Mouse (Mus musculus) myocyte (in vitro differentiated cells): ENCODE measurements around the gene Ndufb6. TPM values are rescaled to one million over a fixed set of nuclear protein-coding genes. Genes with fewer than 3 reads are reported as not detected.
A peak's percentile ranks its signal among the peaks of the same experiment; 100 is the strongest.

Source experiments
- H3K27me3 ChIP-seq: one replicate; pipeline ENCODE4 v1.6.1; 2011; ENCODE audit not compliant: control insufficient read depth, insufficient read depth, insufficient read length
- H3K36me3 ChIP-seq: one replicate; pipeline ENCODE4 v1.6.1; 2011; ENCODE audit not compliant: control insufficient read depth, insufficient read depth
- H3K4me2 ChIP-seq: one replicate; pipeline ENCODE4 v1.6.1; 2011; ENCODE audit warnings: low read depth, control low read depth
- H3K4me3 ChIP-seq: one replicate; pipeline ENCODE4 v1.5.1; 2011; ENCODE audit warnings: mild to moderate bottlenecking, control low read depth, moderate library complexity
- H3K79me2 ChIP-seq: one replicate; pipeline ENCODE4 v1.6.1; 2011; ENCODE audit not compliant: control insufficient read depth, insufficient read depth
- H3ac ChIP-seq: one replicate; pipeline ENCODE4 v1.6.1; 2011; ENCODE audit not compliant: control insufficient read depth, insufficient read length
- CEBPB ChIP-seq: IDR thresholded peaks from 2 replicates; pipeline ENCODE4 v1.6.1; 2011; ENCODE audit warnings: mild to moderate bottlenecking, moderate library complexity; ENCODE audit not compliant: poor library complexity, insufficient read depth, severe bottlenecking
- E2F4 ChIP-seq: IDR thresholded peaks from one replicate; pipeline ENCODE4 v1.6.1; 2011; ENCODE audit warnings: mild to moderate bottlenecking, control low read depth, moderate library complexity; ENCODE audit not compliant: insufficient read depth
- MAX ChIP-seq: IDR thresholded peaks from one replicate; pipeline ENCODE4 v1.6.1; 2011; ENCODE audit warnings: low read depth, mild to moderate bottlenecking, control low read depth
- MYOD1 ChIP-seq, 3 experiments: IDR thresholded peaks; one replicate each; pipeline ENCODE4 v1.6.1; 2011; ENCODE audit warnings: control low read depth in 2 of 3, low read depth in 2 of 3, mild to moderate bottlenecking in 2 of 3, moderate library complexity in 1 of 3; ENCODE audit not compliant: insufficient read length in 2 of 3, control insufficient read depth in 1 of 3
- MYOG ChIP-seq, 3 experiments: IDR thresholded peaks; one replicate each; pipeline ENCODE4 v1.6.1; 2011; ENCODE audit warnings: control low read depth in 2 of 3, low read depth in 2 of 3, mild to moderate bottlenecking in 2 of 3; ENCODE audit not compliant: insufficient read length in 2 of 3, control insufficient read depth in 1 of 3, insufficient read depth in 1 of 3
- POLR2A ChIP-seq: IDR thresholded peaks from one replicate; pipeline ENCODE4 v1.6.1; 2011; ENCODE audit warnings: low read depth, mild to moderate bottlenecking, control low read depth, moderate library complexity; ENCODE audit not compliant: insufficient read length
- POLR2AphosphoS2 ChIP-seq: IDR thresholded peaks from one replicate; pipeline ENCODE4 v1.6.1; 2011; ENCODE audit warnings: low read depth, control low read depth; ENCODE audit not compliant: insufficient read length
- REST ChIP-seq: IDR thresholded peaks from one replicate; pipeline ENCODE4 v1.6.1; 2011; ENCODE audit warnings: mild to moderate bottlenecking, control low read depth, moderate library complexity; ENCODE audit not compliant: insufficient read depth, insufficient read length
- SRF ChIP-seq: IDR thresholded peaks from one replicate; pipeline ENCODE4 v1.6.1; 2011; ENCODE audit warnings: low read depth; ENCODE audit not compliant: control insufficient read depth, insufficient read length
- TCF12 ChIP-seq: IDR thresholded peaks from one replicate; pipeline ENCODE4 v1.6.1; 2011; ENCODE audit warnings: mild to moderate bottlenecking, control low read depth; ENCODE audit not compliant: poor library complexity, insufficient read depth, severe bottlenecking
- TCF3 ChIP-seq: IDR thresholded peaks from one replicate; pipeline ENCODE4 v1.6.1; 2011; ENCODE audit warnings: low read depth, control low read depth; ENCODE audit not compliant: insufficient read length
- USF1 ChIP-seq: IDR thresholded peaks from one replicate; pipeline ENCODE4 v1.6.1; 2011; ENCODE audit warnings: low read depth, mild to moderate bottlenecking, control low read depth, moderate library complexity
- polyA plus RNA-seq: library from polyadenylated mRNA; unstranded; fragments of >200 nt; fragmentation: generic; extraction: Trizol; gene quantifications from one replicate; pipeline ENCODE4 v1.2.1, GENCODE M21; 2012; ENCODE audit warnings: missing spikeins

Gene Ndufb6
- 309 TPM for polyA plus RNA-seq

DNA sequence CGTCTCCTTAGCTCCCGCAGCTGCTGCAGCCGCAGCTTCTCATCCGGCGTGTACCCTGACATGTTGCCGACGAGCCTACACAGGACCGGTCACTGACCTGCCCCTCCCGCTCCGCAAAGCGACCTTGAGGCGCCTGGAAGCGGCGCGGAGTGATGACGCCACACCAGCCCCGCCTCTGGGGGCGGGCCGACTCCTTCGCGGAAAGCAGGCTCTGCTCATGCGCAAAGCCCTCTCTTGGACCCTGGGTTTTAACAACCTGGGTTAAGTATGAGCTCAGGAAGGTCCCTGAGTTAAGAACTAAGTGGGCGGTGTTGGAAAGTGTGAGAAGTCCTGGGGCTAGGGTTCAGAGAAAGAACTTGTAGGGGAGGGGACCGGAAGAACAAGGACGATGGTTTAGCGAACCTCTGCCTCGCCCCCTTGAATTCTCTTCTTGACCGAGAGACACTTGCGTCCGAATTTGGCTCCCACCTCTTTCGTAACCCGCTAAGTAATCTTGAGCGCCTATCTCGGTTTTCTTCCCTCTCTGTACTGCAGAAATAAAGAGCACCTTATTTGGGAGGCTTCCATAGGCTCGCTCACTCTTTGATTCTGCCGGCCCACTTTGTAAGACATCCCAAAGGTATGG, at the start of gene Ndufb6:
Gene Ndufb6, minus strand, starts transcription at position 146 of the 625 bp plus-strand sequence.
- H3K27me3 ChIP-seq: no peaks in the 10 kb centered on the region
- H3K79me2 ChIP-seq: peaks cover 39% of the 10 kb centered on the region
- H3K4me3 ChIP-seq: peak within 1 kb of the TSS; percentile 86
- peak within 1 kb of the TSS; percentile 41 for H3ac ChIP-seq
- TF ChIP-seq POLR2AphosphoS2 (peak; percentile 97), MYOD1 (IDR thresholded peaks at IDR 0.05; ENCODE audit: control insufficient read depth in 1 of 3, insufficient read length in 2 of 3, low read depth in 2 of 3) (peak in 2 of 3 experiments; percentile 16 to 39), POLR2A (peak; percentile 96), MYOG (IDR thresholded peaks at IDR 0.05; ENCODE audit: control insufficient read depth in 1 of 3, insufficient read depth in 1 of 3, insufficient read length in 2 of 3, low read depth in 2 of 3) (peak in 2 of 3 experiments; percentile 28 to 34), MAX (no peak), E2F4 (peak; percentile 28), CEBPB (no peak), REST (no peak), SRF (peak; percentile 83)
- peak within 1 kb of the TSS; percentile 88 for H3K4me2 ChIP-seq
- peaks cover 13% of the 10 kb centered on the region for H3K36me3 ChIP-seq

DNA sequence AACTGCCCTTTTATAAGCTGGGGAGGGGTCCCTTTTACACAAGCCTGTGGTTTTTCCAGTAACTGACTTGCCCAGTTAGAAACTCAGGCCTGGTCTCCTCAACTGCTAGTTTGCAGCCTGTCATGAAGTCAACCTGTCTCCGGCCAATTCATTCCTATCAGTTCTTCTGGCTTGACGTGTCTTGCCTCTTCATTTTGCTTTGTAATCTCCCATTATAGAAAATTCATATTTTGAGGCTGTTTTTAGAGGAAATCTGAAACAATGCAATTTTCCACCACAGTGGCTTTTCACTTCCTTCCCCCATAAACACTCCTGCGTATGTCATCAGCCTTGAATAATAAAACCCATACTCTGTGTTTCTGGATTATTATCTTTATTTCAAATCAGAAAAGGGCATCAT, 47.9 kb upstream of the Ndufb6 start:
- Histone ChIP-seq H3K4me2 (no peak overlapping the region), H3K79me2 (no peaks in the 10 kb centered on the region), H3K36me3 (no peaks in the 10 kb centered on the region), H3K4me3 (no peak overlapping the region), H3ac (no peak overlapping the region), H3K27me3 (peaks cover 10% of the 10 kb centered on the region)
- no peak for TF ChIP-seq REST
- no peak for TF ChIP-seq SRF

DNA sequence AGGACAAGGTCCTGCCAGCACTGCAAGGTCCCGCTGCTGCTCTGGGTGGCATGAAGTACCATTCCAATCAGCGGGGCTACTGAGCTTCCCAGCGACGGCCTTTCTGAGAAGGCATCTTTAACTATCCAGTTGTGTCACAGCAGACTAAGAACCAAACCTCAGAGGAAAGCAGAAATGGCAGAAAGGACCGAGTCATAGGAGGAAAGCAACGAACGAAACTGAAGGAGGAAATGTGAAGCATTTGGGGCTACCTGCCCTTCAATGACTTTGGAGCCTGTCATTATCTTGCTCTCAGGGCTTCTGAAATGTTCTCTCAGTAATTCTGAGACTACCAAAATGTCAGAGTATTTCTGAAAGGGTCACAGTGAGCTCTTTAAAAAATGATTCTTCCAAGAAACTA, 45.4 kb upstream of the Ndufb6 start:
- H3K4me2 ChIP-seq: no peak overlapping the region
- no peak overlapping the region for H3K4me3 ChIP-seq
- peaks cover 10% of the 10 kb centered on the region for H3K27me3 ChIP-seq
- H3K36me3 ChIP-seq: no peaks in the 10 kb centered on the region
- H3ac ChIP-seq: no peak overlapping the region
- TF ChIP-seq TCF3: no peak
- TF ChIP-seq POLR2AphosphoS2: no peak
- no peak for TF ChIP-seq CEBPB
- TF ChIP-seq E2F4: no peak
- no peak for TF ChIP-seq MYOG (IDR thresholded peaks at IDR 0.05; ENCODE audit: control insufficient read depth in 1 of 3, insufficient read depth in 1 of 3, insufficient read length in 2 of 3, low read depth in 2 of 3)
- no peak for TF ChIP-seq USF1
- TF ChIP-seq SRF: no peak
- no peaks in the 10 kb centered on the region for H3K79me2 ChIP-seq

DNA sequence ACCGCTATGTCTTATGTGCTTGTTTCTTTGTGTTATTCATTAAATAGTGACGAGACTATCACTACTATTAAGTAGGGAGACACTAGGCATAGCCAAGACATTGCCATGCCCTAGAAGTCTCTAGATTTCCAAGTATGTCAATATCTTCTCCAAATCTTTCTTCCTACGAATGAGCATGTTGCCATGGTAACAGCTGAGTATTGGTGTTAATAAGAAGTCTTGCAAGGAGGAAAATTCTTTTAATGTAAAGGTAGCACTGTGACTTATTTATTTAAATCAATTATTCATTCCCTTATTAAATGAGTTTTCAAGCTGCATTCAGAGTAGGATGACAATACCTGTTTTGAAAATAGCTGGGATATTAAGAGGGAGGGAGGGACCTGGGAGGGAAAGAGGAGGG, 38.2 kb upstream of the Ndufb6 start:
- H3K36me3 ChIP-seq: no peaks in the 10 kb centered on the region
- TF ChIP-seq MYOD1 (IDR thresholded peaks at IDR 0.05; ENCODE audit: control insufficient read depth in 1 of 3, insufficient read length in 2 of 3, low read depth in 2 of 3): no peak
- no peak for TF ChIP-seq MYOG (IDR thresholded peaks at IDR 0.05; ENCODE audit: control insufficient read depth in 1 of 3, insufficient read depth in 1 of 3, insufficient read length in 2 of 3, low read depth in 2 of 3)
- TF ChIP-seq TCF3: no peak
- TF ChIP-seq TCF12: no peak
- no peak for TF ChIP-seq CEBPB
- TF ChIP-seq SRF: no peak
- TF ChIP-seq E2F4: no peak
- no peak for TF ChIP-seq POLR2A
- no peak for TF ChIP-seq POLR2AphosphoS2
- TF ChIP-seq REST: no peak
- TF ChIP-seq MAX: no peak
- no peak for TF ChIP-seq USF1
- no peaks in the 10 kb centered on the region for H3K79me2 ChIP-seq
- H3K4me3 ChIP-seq: no peak overlapping the region
- H3K27me3 ChIP-seq: no peaks in the 10 kb centered on the region
- no peak overlapping the region for H3ac ChIP-seq
- H3K4me2 ChIP-seq: no peak overlapping the region

DNA sequence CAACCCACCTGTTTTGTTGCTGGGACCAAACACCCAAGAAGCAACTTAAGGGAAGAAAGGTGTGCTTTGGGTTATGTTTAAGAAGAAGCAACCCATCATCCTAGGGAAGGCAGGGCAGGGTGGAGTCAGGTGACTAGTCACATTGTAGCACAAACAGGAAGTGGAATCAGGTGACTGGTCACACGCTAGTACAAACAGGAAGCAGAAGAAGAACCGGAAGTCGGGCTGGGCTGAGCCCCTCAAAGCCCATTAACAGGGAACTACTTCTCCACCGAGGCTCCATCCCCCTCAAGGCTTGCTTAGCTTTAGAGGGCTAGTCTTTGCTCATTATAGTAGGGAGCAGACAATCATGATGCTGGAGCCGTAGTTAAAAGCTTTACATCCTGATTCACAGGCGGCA, 33.8 kb upstream of the Ndufb6 start:
- TF ChIP-seq POLR2AphosphoS2 (no peak), MYOG (IDR thresholded peaks at IDR 0.05; ENCODE audit: control insufficient read depth in 1 of 3, insufficient read depth in 1 of 3, insufficient read length in 2 of 3, low read depth in 2 of 3) (no peak), E2F4 (no peak), CEBPB (no peak), MAX (no peak), MYOD1 (IDR thresholded peaks at IDR 0.05; ENCODE audit: control insufficient read depth in 1 of 3, insufficient read length in 2 of 3, low read depth in 2 of 3) (no peak), REST (no peak), SRF (no peak), TCF3 (no peak), POLR2A (no peak), TCF12 (no peak), USF1 (no peak)
- Histone ChIP-seq H3K4me2 (no peak overlapping the region), H3ac (no peak overlapping the region), H3K4me3 (no peak overlapping the region), H3K79me2 (no peaks in the 10 kb centered on the region), H3K27me3 (peaks cover 16% of the 10 kb centered on the region), H3K36me3 (no peaks in the 10 kb centered on the region)
